Mouse (Mus musculus) limb, embryonic 10.5 days (tissue): Measurements from ENCODE around the gene Icos. TPM values are rescaled to one million over a fixed set of nuclear protein-coding genes. Genes with fewer than 3 reads are reported as not detected.

Experiments used
- DNase-seq: peaks from one replicate; pipeline ENCODE4 v3.0.0-alpha.2; 2017; ENCODE audit warnings: low spot score
- H3K27ac ChIP-seq: fragments of 300-500 bp; sonication (generic); 2 replicates; pipeline ENCODE4 v1.5.1; 2016; ENCODE audit warnings: mild to moderate bottlenecking
- H3K27me3 ChIP-seq: fragments of 300-500 bp; sonication (generic); 2 replicates; pipeline ENCODE4 v1.6.1; 2016; ENCODE audit warnings: low read depth, mild to moderate bottlenecking; ENCODE audit not compliant: poor library complexity, severe bottlenecking
- H3K36me3 ChIP-seq: fragments of 300-500 bp; sonication (generic); 2 replicates; pipeline ENCODE4 v1.6.1; 2016; ENCODE audit warnings: mild to moderate bottlenecking, moderate library complexity
- H3K4me1 ChIP-seq: fragments of 300-500 bp; sonication (generic); 2 replicates; pipeline ENCODE4 v1.6.1; 2016
- H3K4me3 ChIP-seq: fragments of 300-500 bp; sonication (generic); 2 replicates; pipeline ENCODE4 v1.5.1; 2016; ENCODE audit warnings: mild to moderate bottlenecking, moderate library complexity
- H3K9me3 ChIP-seq: fragments of 300-500 bp; sonication (generic); replicated peaks from 2 replicates; pipeline ENCODE4 v1.6.1; 2016; ENCODE audit warnings: mild to moderate bottlenecking
- WGBS: fragments of 180-500 bp; shearing (Covaris S2); methylation state at CpG from one replicate; pipeline ENCODE4 v1.1.7; 2016; 5-methylcytosine and 5-hydroxymethylcytosine counted together
- polyA plus RNA-seq: library from polyadenylated mRNA; unstranded; fragments of >200 nt; fragmentation: Nextera tagmentation; extraction: Ambion mirVana; gene quantifications from 2 replicates; pipeline ENCODE4 v1.2.1, GENCODE M21; 2016

Icos gene
- polyA plus RNA-seq, 1 experiment from 2014 or later, result not detected

DNA sequence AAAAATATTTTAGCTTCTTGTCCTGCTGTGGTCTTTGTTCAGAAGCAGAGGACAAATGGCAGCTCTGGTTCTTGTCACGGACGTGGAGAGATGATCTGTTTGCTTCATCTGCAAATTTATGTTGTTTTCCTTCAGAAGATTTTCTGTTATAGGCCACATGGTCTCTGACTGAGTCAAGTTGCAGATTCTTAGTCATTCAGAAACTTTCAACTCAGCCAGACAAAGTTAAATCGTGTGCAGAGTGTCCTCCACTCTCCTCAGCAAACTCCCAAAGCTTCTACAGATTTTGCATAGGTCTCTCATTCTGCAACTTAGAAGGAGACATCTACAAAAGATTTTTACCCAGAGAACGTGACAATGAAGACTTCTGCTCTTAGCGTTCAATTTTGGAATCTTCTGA lies 49.0 kb downstream of the Icos start:
- H3K4me1 ChIP-seq, result no peaks in the 10 kb centered on the region
- H3K27me3 ChIP-seq, result no peaks in the 10 kb centered on the region
- no peaks in the 10 kb centered on the region for H3K9me3 ChIP-seq
- DNase-seq, result no peak
- H3K36me3 ChIP-seq, result no peaks in the 10 kb centered on the region
- H3K27ac ChIP-seq, result no peak overlapping the region
- WGBS, result 85% methylated on average over 5 of the region's 5 CpGs
- H3K4me3 ChIP-seq, result no peak overlapping the region

- Histone ChIP-seq H3K27ac (no peak overlapping the region), H3K4me3 (no peak overlapping the region), H3K27me3 (no peaks in the 10 kb centered on the region), H3K9me3 (no peaks in the 10 kb centered on the region), H3K36me3 (no peaks in the 10 kb centered on the region), H3K4me1 (no peaks in the 10 kb centered on the region)
- no peak for DNase-seq
- 92% methylated on average over 3 of the region's 3 CpGs for WGBS
Observed at GRCm38 (mm10) chr1:61027519-61027918, 49.8 kb downstream of the Icos start.

DNA sequence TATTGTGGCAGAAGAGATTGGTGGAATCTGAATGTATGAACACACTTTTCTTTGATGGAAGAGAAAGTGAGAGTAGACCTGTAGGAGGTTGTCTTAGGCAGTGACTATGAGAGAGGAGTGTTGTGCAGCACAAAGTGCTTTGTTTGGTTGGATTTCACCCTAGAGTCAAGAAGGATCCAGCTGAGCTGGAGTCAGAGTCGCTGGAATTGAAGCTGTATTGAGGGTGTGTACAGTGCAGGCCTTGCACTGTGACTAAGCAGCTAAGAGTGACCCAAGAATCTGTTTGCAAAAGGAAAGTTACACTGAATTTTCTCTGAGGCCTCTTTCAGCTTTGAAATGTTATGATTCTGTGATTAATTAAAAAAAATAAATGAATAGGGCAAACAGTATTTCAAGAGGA lies 52.2 kb downstream of the Icos start:
- Histone ChIP-seq H3K27ac (no peak overlapping the region), H3K27me3 (no peaks in the 10 kb centered on the region), H3K36me3 (no peaks in the 10 kb centered on the region), H3K9me3 (no peaks in the 10 kb centered on the region), H3K4me3 (no peak overlapping the region), H3K4me1 (no peaks in the 10 kb centered on the region)
- DNase-seq, result no peak
- 55% methylated on average over 1 of the region's 1 CpGs for WGBS

- H3K4me1 ChIP-seq, result no peaks in the 10 kb centered on the region
- H3K4me3 ChIP-seq, result no peak overlapping the region
- H3K27me3 ChIP-seq, result no peaks in the 10 kb centered on the region
- H3K27ac ChIP-seq, result no peak overlapping the region
- H3K36me3 ChIP-seq, result no peaks in the 10 kb centered on the region
- no peaks in the 10 kb centered on the region for H3K9me3 ChIP-seq
- DNase-seq, result no peak
Observed at GRCm38 (mm10) chr1:61030532-61030931, 52.8 kb downstream of the Icos start.

GRCm38 (mm10) chr1:61035270-61035669 lies 57.5 kb downstream of the Icos start:
- Histone ChIP-seq H3K36me3 (no peaks in the 10 kb centered on the region), H3K27me3 (no peaks in the 10 kb centered on the region), H3K4me1 (no peaks in the 10 kb centered on the region), H3K4me3 (no peak overlapping the region), H3K27ac (no peak overlapping the region), H3K9me3 (no peaks in the 10 kb centered on the region)
- no peak for DNase-seq
- 86% methylated on average over 1 of the region's 1 CpGs for WGBS

- no peak for DNase-seq
- H3K36me3 ChIP-seq, result no peaks in the 10 kb centered on the region
- H3K27ac ChIP-seq, result no peak overlapping the region
- H3K9me3 ChIP-seq, result no peaks in the 10 kb centered on the region
- no peak overlapping the region for H3K4me3 ChIP-seq
- 87% methylated on average over 4 of the region's 4 CpGs for WGBS
- H3K27me3 ChIP-seq, result no peaks in the 10 kb centered on the region
- no peaks in the 10 kb centered on the region for H3K4me1 ChIP-seq
Observed at GRCm38 (mm10) chr1:61038223-61038622, 60.5 kb downstream of the Icos start.

DNA sequence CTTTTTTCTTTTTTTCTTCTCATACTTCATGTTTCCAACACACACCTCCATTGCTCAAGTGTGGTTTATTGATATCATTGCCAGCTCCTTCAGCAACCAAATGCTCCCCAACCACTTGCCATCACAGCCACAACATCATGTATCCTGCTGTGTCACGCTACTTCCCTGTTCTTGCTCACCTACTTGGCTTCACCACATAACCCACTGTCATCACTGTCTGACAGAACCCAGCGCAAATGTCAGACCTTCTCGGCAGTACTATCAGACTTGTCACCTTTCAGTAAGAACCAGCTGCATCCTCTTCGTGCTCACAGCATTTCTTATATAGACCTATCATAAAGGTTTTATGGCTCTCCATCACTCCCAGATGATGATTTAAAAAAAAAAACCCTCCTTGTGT lies 61.6 kb downstream of the Icos start:
- no peak overlapping the region for H3K4me3 ChIP-seq
- no peaks in the 10 kb centered on the region for H3K36me3 ChIP-seq
- no peaks in the 10 kb centered on the region for H3K9me3 ChIP-seq
- WGBS, result 84% methylated on average over 4 of the region's 4 CpGs
- no peaks in the 10 kb centered on the region for H3K27me3 ChIP-seq
- H3K4me1 ChIP-seq, result no peaks in the 10 kb centered on the region
- DNase-seq, result no peak
- H3K27ac ChIP-seq, result no peak overlapping the region

GRCm38 (mm10) chr1:61040401-61040800 lies 62.7 kb downstream of the Icos start:
- 96% methylated on average over 4 of the region's 4 CpGs for WGBS
- Histone ChIP-seq H3K4me3 (no peak overlapping the region), H3K9me3 (no peaks in the 10 kb centered on the region), H3K36me3 (no peaks in the 10 kb centered on the region), H3K27me3 (no peaks in the 10 kb centered on the region), H3K4me1 (no peaks in the 10 kb centered on the region), H3K27ac (no peak overlapping the region)
- DNase-seq, result no peak

DNA sequence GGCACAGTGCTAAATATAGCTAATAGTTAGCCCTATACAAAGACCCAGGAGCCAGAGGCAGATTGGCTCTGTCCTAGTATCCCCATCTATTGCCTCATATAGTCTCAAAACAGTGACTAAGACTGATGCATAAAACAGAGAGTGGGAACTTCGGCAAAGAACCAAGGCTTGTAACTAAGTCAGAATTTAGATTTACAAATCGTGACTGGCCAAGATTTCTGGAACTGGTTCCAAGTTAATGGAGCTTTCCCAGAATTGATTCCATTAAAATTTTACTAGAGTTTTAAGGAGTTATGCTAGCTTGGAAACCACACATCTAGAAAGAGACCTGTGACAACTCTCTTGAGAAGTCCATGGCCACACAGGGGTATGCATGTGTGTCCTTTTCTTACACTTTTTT lies 65.1 kb downstream of the Icos start:
- no peaks in the 10 kb centered on the region for H3K27me3 ChIP-seq
- no peak for DNase-seq
- H3K9me3 ChIP-seq, result no peaks in the 10 kb centered on the region
- H3K36me3 ChIP-seq, result no peaks in the 10 kb centered on the region
- H3K4me1 ChIP-seq, result no peaks in the 10 kb centered on the region
- WGBS, result 92% methylated on average over 2 of the region's 2 CpGs
- H3K4me3 ChIP-seq, result no peak overlapping the region
- H3K27ac ChIP-seq, result no peak overlapping the region

GRCm38 (mm10) chr1:61046055-61046705 lies 68.5 kb downstream of the Icos start:
- H3K4me3 ChIP-seq, result no peak overlapping the region
- H3K36me3 ChIP-seq, result no peaks in the 10 kb centered on the region
- H3K9me3 ChIP-seq, result no peaks in the 10 kb centered on the region
- no peak for DNase-seq
- H3K27ac ChIP-seq, result no peak overlapping the region
- 92% methylated on average over 3 of the region's 3 CpGs for WGBS
- no peaks in the 10 kb centered on the region for H3K4me1 ChIP-seq
- no peaks in the 10 kb centered on the region for H3K27me3 ChIP-seq

DNA sequence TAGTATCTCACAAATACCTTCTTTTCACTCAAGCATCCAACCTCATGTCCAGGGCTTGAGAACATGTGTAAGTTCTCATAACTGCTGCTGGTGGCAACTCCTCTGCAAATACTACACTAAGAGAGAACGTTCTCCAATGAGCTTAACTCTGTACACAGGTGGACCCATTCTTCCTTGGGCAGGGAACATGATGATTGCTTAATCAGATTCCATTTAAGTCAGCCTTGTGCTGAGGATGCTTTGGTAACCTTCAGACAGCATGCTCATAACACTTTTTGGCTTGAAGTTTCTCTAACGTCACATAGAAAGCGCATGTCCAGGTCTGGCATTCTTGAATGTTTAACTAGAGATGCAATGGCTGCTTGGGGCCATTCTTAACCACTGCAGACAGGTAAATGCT lies 69.6 kb downstream of the Icos start:
- Histone ChIP-seq H3K27me3 (no peaks in the 10 kb centered on the region), H3K27ac (no peak overlapping the region), H3K4me1 (no peaks in the 10 kb centered on the region), H3K36me3 (no peaks in the 10 kb centered on the region), H3K9me3 (no peaks in the 10 kb centered on the region), H3K4me3 (no peak overlapping the region)
- WGBS, result 92% methylated on average over 3 of the region's 3 CpGs
- DNase-seq, result no peak

Other genes with a start within 250 kb of the Icos start
- gene Ctla4, start 90.9 kb upstream of the Icos start, polyA plus RNA-seq, result not detected in 2 replicates